Mouse (Mus musculus): ENCODE measurements around the gene Senp7.

- TF ChIP-seq CTCF (IDR thresholded peaks at IDR 0.05; ENCODE audit: extremely low read depth, insufficient read depth, insufficient read length, insufficient replicate concordance) (no peak), POLR2A (IDR thresholded peaks at IDR 0.05; ENCODE audit: low read depth, low read length) (no peak)
Measured at GRCm38 (mm10) chr16:56028722-56029551, 19.2 kb upstream of the Senp7 start.

Measured in spleen, adult 2 months (tissue).